Mouse (Mus musculus) gastrocnemius, postnatal 25 days (tissue): ENCODE measurements at regions not wholly inside any gene's neighbourhood (a gene's known extent, or its start where the extent isn't known, plus 50 kb on each side); places are given as distances from the start of the nearest gene placed in this dataset.

Source experiments
- DNase-seq: peaks from one replicate; pipeline ENCODE4 v3.0.0; 2022

GRCm38 (mm10) chr9:42196552-42196951, 67.5 kb downstream of the Sc5d start:
- DNase-seq, result peak; percentile 37

DNA sequence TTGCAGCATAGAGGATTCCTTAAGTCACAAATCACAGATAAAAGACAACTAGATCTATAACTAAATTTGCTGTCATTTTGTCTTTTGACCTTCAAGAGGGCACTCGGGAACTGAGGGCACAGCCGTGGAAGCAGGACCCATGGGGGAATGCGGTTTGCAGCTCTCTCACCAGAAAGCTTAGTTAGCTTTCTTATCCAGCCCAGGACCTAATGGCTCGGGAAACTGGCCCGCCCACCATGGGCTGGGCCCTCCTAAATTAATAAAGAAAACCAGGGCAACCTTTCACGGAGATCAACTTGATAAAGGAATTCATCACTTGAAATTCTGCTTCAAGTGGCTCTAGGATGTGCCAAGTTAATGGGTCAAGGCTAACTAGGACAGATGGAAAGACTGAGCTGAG, 67.9 kb downstream of the Sc5d start:
- DNase-seq, result no peak

DNA sequence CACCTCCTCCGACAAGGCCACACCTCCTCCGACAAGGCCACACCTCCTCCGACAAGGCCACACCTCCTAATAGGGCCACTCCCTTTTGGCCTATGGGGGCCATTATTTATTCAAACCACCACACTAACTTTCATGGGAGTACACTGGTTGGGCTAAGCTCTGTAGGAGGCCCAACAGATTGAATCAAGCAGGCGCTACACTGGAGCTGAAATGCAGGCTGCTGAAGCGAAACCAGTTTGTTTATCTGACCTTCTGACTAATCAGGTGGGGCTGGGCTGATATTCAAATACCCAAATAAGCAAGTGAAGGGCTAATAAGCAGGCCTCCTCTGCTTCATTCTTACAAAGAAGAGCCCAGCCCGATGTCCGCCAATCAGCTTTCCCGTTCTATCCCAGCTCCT, 68.4 kb downstream of the Sc5d start:
- no peak for DNase-seq

DNA sequence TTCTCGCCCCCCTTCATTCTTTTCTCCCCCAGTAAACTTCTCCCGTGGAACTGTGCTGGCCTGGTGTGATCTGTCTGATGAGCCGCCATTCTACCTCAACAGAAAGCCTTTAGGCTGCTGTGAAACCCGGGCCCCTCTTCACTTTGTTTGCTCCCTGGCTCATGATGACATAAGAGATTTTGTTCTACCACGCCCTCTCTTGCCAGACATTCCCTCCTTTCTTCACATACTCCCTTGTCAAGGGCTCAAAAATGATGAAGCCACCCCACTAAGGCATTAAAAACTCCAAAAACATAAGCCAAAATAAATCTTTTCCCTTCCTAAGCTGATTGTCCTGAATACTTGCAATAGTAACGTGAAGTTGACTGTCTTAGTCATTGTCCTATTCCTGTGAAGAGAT, 69.1 kb downstream of the Sc5d start:
- DNase-seq, result no peak

- DNase-seq, result no peak
Measured at GRCm38 (mm10) chr9:42194176-42194575, 69.9 kb downstream of the Sc5d start.

DNA sequence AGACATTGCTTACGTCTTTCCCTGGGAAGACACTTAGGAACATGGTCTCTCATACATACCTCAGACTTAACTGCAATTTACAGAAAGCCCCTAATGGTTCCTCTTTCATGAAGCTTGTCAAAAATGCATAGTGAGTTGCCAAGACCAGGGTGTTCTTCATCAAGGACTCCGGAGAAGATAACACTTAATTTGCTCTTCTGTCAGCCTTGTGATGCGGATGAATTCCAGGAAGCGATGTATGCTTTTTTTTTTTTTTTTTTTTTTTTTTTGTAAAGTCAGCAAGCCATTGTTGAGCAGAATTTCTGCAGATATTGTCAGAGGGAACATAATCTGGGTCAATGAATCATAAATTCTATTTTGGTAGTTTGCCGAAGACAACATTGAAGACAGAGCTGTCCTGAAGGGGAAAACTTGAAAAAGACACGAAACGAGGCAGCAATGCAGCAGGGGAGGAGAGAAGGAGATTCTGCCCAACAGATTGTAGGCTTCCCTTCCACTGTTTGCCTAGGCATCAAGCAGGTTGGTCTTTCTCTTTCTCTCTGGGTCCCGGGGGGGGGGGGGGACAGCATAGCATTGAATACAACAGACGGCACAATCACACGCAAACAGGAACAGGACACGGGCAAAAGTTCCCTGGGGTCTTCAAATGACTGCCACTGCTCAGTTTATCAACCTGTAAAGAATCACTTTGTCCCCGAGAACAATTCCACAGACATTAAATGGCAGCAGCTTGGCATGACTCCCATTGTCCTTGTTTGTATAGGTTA, 69.1 kb upstream of the Sorl1 start:
- no peak for DNase-seq

DNA sequence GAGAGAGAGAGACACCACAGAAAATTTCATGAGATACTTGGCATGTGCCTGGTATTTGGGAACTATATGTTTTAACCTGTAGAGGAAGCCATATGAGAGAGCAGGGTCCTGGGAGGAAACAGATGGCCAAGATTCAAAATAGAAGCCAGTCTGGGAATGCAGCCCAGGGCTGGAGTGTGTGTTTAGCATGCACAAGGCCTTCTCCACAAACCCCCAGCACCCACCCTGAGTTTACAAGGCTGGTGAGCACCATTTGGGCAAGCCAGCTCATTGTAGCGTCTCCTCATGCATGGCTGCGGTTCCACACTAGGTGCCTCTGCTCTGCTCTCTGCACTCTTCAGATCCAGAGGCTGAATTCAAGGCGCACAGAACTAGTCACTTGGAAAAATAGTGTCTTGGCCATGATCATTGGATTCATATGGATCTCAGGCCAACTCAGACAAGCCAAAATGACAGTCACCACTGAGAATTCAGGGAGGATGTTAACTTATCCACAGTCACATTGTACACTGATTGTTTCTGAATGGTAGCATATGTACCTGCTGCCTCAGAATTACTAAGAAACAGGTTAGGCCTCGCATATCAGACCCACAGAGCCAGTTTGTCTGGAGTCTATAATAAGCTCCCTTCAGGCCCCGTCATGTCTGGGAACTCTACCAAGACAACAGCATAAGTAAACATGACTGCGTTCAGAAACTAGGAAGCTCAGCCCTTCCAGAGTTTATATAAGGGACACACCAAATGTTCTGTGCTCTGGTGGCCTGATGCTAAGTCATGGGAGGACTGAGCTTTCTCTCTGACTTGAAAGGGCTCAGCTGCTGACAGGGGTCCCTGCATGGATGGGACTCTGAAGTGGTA, 63.5 kb upstream of the Sorl1 start:
- DNase-seq, result peak; percentile 15

DNA sequence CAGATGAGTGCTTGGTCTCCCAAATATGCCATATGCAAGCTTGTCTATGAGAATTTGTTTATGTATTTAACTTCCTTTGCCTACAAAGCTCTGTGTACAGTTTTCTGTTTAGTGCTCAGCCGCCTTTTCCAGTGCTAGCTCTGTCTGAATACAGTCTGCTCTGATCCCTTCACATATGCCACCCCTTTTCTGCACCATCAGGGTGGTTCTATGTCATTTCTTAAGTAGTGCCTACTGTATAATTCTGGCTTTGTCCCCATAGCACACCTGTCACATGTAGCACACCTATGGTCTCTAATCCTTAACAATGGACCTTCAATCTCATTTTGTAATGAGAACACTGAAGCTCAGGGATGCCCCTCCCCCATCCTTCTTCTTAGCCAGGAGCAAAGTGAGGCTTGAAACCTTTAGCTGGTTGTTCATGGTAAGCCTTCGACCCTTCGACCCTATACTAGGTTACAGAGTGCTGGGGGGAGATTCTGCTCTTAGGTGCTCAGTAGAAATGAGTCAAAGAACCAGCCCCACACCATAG, 60.1 kb upstream of the Sorl1 start:
- DNase-seq, result no peak

DNA sequence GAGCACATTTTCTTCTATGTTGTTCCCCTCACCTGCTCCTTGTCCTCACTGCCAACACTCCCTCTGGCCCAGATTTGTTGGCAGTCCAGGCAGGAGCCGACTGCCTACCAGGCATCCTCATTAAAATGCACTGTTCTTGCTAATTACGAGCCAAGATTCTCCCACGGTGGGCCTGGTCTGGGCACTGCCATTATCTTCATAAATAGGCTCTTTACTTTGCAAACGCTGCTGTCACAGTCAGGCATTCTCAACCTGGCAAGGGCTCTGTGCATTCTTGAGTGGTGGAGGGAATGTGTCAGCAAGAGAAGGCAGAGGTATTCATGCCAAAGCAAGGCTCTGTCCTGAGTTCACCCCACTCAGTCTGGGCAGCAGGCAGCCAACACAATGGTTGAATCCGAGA, 59.4 kb upstream of the Sorl1 start:
- DNase-seq, result peak; percentile 70

DNA sequence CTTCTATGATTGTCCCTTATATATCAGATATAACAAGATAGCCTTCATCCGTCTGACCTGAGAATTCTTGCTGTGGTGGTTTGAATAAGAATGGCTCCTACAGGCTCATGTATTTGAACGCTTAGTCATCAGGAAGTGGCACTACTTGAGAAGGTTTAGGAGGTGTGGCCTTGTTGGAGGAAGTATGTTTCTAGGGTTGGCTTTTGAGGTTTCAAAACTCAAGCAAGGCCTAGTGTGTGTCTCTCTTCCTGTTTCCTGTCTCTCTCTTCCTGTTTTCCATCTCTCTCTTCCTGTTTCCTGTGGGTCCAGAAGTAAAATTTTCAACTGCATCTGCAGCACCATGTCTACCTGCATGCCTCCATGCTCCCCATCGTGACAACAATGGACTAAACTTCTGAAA, 58.3 kb upstream of the Sorl1 start:
- DNase-seq, result no peak

- DNase-seq, result no peak
Measured at GRCm38 (mm10) chr9:42180152-42180551, 56.1 kb upstream of the Sorl1 start.

DNA sequence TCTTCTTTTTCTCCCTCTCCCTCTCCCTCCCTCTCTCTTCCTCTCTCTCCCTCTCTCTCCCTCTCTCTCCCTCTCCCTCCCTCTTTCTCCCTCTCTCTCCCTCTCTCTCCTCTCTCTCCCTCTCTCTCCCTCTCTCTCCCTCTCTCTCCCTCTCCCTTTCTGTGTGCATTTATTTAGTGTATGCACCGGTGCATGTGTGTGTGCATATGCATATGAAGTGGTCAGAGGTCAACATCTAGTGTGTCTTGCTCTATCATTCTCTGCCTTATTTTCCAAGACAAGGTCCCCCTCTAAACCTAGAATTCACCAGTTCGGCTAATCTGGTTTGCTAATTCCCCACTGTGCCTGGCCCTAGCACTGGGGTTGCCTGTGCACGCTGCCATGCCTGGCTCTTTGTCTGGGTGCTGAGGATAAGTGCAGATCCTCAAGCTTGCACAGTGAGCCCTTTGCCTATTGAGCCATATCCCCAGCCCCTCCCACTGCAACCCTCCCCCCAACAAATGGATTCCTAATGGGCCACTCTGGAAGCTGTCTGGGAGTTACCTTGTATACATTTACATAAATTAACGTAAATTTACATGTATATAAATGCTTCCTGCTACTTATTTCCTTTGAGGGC, 54.8 kb upstream of the Sorl1 start:
- no peak for DNase-seq

GRCm38 (mm10) chr9:42174349-42174955, 50.4 kb upstream of the Sorl1 start:
- DNase-seq, result no peak
